Mouse (Mus musculus) neural tube, embryonic 14.5 days (tissue): ENCODE measurements around the gene Shisa5. TPM values are rescaled to one million over a fixed set of nuclear protein-coding genes. Genes with fewer than 3 reads are reported as not detected.

Experiments used
- ATAC-seq: fragments of 200-750 bp; cut with Nextera tagmentation; 2 replicates; pipeline ENCODE4 v1.8.0; 2017; ENCODE audit warnings: low read depth, mild to moderate bottlenecking, moderate TSS enrichment, moderate library complexity
- H3K27ac ChIP-seq: fragments of 300-500 bp; sonication (generic); 2 replicates; pipeline ENCODE4 v1.5.1; 2014; ENCODE audit warnings: low read depth, mild to moderate bottlenecking, control low read depth, low read length, moderate library complexity, mixed read lengths
- H3K27me3 ChIP-seq: fragments of 300-500 bp; sonication (generic); 2 replicates; pipeline ENCODE4 v1.6.1; 2014; ENCODE audit warnings: low read length; ENCODE audit not compliant: control insufficient read depth, insufficient read depth
- H3K36me3 ChIP-seq: fragments of 300-500 bp; sonication (generic); 2 replicates; pipeline ENCODE4 v1.6.1; 2014; ENCODE audit warnings: low read length, mixed read lengths; ENCODE audit not compliant: control insufficient read depth, insufficient read depth
- H3K4me1 ChIP-seq: fragments of 300-500 bp; sonication (generic); 2 replicates; pipeline ENCODE4 v1.6.1; 2014; ENCODE audit warnings: low read length; ENCODE audit not compliant: control insufficient read depth, insufficient read depth
- H3K4me2 ChIP-seq: fragments of 300-500 bp; sonication (generic); 2 replicates; pipeline ENCODE4 v1.6.1; 2014; ENCODE audit warnings: mild to moderate bottlenecking, low read depth, low read length, control low read depth
- H3K4me3 ChIP-seq: fragments of 300-500 bp; sonication (generic); 2 replicates; pipeline ENCODE4 v1.5.1; 2014; ENCODE audit warnings: low read depth, low read length, control low read depth, mixed read lengths
- H3K9ac ChIP-seq: fragments of 300-500 bp; sonication (generic); replicated peaks from 2 replicates; pipeline ENCODE4 v1.6.1; 2014; ENCODE audit warnings: low read depth, mild to moderate bottlenecking, control low read depth, low read length, mixed read lengths
- H3K9me3 ChIP-seq: fragments of 300-500 bp; sonication (generic); 2 replicates; pipeline ENCODE4 v1.6.1; 2016; ENCODE audit warnings: low read length; ENCODE audit not compliant: control insufficient read depth
- WGBS: fragments of 180-500 bp; shearing (Covaris S2); extraction: QIAGEN DNeasy Blood & Tissue Kit; methylation state at CpG from one replicate; pipeline ENCODE4 v1.1.7; 2014; 5-methylcytosine and 5-hydroxymethylcytosine counted together
- polyA plus RNA-seq: library from polyadenylated mRNA; unstranded; fragments of >200 nt; fragmentation: Nextera tagmentation; extraction: Ambion mirVana; gene quantifications from 2 replicates; pipeline ENCODE4 v1.2.1, GENCODE M21; 2014

The Shisa5 gene
- polyA plus RNA-seq, 1 experiment from 2014 or later = 55.4 TPM

DNA sequence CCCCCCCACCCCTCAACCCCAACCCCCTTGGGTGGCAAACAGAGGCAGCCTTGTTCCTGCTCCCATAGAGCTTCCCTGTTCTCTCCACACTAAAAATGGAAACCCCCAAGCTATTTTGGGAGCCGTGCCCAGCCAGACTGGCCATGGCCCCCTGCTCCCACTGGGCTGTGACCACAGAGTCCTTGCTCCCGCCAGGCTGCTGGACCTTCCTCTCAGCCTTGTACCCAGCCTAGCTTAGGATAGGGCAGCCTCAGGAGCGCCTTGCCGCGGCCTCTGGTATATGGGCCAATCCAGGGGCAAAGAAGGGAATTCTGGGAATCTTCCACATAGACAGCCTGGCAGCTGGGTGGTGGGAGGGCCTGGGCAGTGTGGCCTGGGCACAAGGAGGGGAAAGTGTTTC is 59.5 kb downstream of the Shisa5 start:
- H3K27ac ChIP-seq = peak overlapping the region; percentile 100
- H3K4me2 ChIP-seq = peak overlapping the region; percentile 95
- H3K4me3 ChIP-seq = peak overlapping the region; percentile 78
- no peaks in the 10 kb centered on the region for H3K9me3 ChIP-seq
- no peaks in the 10 kb centered on the region for H3K27me3 ChIP-seq
- peaks cover 41% of the 10 kb centered on the region for H3K4me1 ChIP-seq
- 51% methylated on average over 5 of the region's 5 CpGs for WGBS
- peak overlapping the region; percentile 95; the same call in 1 of the 2 replicates for H3K9ac ChIP-seq
- ATAC-seq = no peak; the same call in 1 of the 2 replicates
- peaks cover 17% of the 10 kb centered on the region for H3K36me3 ChIP-seq

DNA sequence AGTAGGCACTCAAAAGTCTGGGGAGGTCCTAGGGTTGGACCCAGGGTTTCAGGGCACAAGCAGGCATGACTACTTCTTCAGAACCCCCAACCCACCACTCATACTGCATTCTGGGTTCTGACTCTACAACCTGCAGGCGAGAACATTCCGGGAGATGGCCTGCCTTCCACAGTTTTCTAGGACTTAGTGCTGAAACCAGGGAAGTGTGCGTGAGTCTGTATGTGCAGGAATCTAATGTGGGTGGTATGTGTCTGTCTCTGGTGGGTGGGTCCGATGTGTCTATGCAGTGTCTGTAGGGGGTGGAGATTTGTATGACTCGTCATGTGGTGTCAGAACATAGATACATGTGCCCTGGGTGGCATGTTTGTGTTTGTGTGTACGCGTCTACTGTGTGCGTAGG is 60.0 kb downstream of the Shisa5 start:
- no peak for ATAC-seq
- H3K4me3 ChIP-seq = peak overlapping the region; percentile 78; the same call in 1 of the 2 replicates
- no peak overlapping the region; the same call in 1 of the 2 replicates for H3K9ac ChIP-seq
- no peaks in the 10 kb centered on the region for H3K27me3 ChIP-seq
- H3K4me2 ChIP-seq = peak overlapping the region; percentile 95
- H3K36me3 ChIP-seq = peaks cover 18% of the 10 kb centered on the region
- WGBS = 83% methylated on average over 8 of the region's 8 CpGs
- no peaks in the 10 kb centered on the region for H3K9me3 ChIP-seq
- H3K4me1 ChIP-seq = peaks cover 41% of the 10 kb centered on the region
- peak overlapping the region; percentile 100 for H3K27ac ChIP-seq

DNA sequence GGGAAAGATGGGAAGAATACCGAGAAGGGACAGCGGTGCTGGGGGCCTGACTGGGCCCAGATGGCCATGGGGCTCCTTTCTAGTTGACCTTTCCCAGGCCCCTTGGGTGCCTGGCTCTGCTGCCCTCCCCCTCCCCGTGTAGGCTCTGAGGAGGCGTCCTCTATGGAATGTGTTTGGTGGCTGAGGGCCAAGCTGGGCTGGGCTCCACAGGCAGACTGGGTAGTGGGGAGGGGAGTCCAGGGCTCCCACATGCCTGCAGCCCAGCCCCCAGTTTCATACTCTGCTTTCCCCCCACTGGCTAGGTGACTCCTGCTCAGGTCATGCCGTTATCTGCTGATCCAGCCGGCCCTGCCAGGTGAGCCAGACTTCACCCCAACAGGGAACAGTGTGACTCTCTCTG is 60.6 kb downstream of the Shisa5 start:
- H3K4me3 ChIP-seq = no peak overlapping the region
- H3K4me1 ChIP-seq = peaks cover 38% of the 10 kb centered on the region
- H3K9ac ChIP-seq = no peak overlapping the region
- no peak for ATAC-seq
- no peaks in the 10 kb centered on the region for H3K9me3 ChIP-seq
- H3K4me2 ChIP-seq = peak overlapping the region; percentile 95
- 0 out of 2 replicates have a peak overlapping the region, but pooled peaks have one; percentile 12 for H3K27ac ChIP-seq
- WGBS = 64% methylated on average over 5 of the region's 6 CpGs
- H3K27me3 ChIP-seq = no peaks in the 10 kb centered on the region
- H3K36me3 ChIP-seq = peaks cover 24% of the 10 kb centered on the region

DNA sequence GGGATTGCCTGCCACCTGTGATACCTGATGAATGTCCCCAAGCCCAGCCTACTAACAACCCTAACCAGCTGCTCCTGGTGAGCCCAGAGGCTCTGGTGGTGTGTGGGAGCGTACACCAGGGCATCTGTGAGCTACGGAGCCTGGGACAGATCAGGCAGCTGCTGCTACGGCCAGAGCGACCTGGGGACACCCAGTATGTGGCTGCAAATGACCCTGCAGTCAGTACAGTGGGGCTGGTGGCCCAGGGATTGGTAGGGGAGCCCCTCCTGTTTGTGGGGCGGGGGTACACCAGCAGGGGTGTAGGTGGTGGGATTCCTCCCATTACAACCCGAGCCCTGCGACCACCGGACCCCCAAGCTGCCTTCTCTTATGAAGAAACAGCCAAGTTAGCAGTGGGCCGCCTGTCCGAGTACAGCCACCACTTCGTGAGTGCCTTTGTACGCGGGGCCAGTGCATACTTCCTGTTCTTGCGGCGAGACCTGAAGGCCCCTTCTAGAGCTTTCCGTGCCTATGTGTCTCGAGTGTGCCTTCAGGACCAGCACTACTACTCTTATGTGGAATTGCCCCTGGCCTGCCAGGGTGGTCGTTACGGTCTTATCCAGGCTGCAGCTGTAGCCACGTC is 62.1 kb downstream of the Shisa5 start:
- WGBS = 88% methylated on average over 20 of the region's 20 CpGs
- Histone ChIP-seq H3K9me3 (no peaks in the 10 kb centered on the region), H3K27me3 (no peaks in the 10 kb centered on the region), H3K27ac (no peak overlapping the region), H3K9ac (no peak overlapping the region), H3K4me2 (no peak overlapping the region), H3K4me1 (peaks cover 36% of the 10 kb centered on the region), H3K4me3 (no peak overlapping the region), H3K36me3 (peaks cover 30% of the 10 kb centered on the region)
- ATAC-seq = no peak

DNA sequence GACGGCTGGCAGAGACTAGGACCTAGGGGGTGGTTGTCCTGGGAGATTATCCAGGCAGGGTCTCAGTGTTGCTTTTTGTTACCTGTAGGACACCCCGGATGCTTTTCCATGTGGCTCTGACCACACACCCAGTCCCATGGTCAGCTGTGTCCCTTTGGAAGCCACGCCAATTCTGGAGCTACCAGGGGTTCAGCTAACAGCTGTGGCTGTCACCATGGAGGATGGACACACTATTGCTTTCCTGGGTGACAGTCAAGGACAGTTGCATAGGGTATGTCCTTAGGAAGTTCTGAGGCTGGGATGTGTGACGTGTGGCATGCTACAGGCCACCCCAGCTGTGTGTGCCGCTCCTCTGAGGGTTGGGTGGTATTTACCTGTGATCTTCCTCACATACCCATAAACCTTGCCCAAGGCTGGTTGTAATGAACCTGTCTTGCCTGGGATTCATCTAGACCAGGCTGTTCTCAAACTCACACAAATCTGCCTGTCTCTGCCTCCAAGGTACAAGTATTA is 63.6 kb downstream of the Shisa5 start:
- H3K4me1 ChIP-seq = peaks cover 27% of the 10 kb centered on the region
- no peak overlapping the region for H3K4me3 ChIP-seq
- ATAC-seq = no peak
- no peaks in the 10 kb centered on the region for H3K27me3 ChIP-seq
- no peak overlapping the region for H3K9ac ChIP-seq
- 95% methylated on average over 5 of the region's 5 CpGs for WGBS
- H3K36me3 ChIP-seq = peaks cover 45% of the 10 kb centered on the region
- H3K27ac ChIP-seq = no peak overlapping the region
- no peaks in the 10 kb centered on the region for H3K9me3 ChIP-seq
- H3K4me2 ChIP-seq = no peak overlapping the region

DNA sequence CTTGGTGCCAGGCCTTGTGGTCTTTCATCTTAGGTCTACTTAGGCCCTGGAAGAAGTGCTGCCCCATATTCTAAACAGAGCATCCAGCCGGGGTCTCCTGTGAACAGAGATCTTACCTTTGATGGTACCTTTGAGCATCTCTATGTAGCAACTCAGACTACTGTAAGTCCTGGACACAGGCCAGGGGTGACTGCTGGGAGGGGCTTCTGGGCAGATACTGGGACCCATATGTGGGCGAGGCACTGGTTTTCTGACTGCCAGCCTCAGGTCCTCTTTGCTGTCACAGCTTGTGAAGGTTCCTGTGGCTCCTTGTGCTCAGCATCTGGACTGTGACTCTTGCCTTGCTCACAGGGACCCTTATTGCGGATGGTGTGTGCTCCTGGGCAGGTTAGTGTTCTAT is 64.2 kb downstream of the Shisa5 start:
- no peak overlapping the region for H3K27ac ChIP-seq
- H3K9ac ChIP-seq = no peak overlapping the region
- no peaks in the 10 kb centered on the region for H3K27me3 ChIP-seq
- H3K9me3 ChIP-seq = no peaks in the 10 kb centered on the region
- no peak overlapping the region for H3K4me3 ChIP-seq
- ATAC-seq = no peak
- WGBS = 99% methylated on average over 3 of the region's 3 CpGs
- peaks cover 22% of the 10 kb centered on the region for H3K4me1 ChIP-seq
- no peak overlapping the region for H3K4me2 ChIP-seq
- peaks cover 49% of the 10 kb centered on the region for H3K36me3 ChIP-seq

DNA sequence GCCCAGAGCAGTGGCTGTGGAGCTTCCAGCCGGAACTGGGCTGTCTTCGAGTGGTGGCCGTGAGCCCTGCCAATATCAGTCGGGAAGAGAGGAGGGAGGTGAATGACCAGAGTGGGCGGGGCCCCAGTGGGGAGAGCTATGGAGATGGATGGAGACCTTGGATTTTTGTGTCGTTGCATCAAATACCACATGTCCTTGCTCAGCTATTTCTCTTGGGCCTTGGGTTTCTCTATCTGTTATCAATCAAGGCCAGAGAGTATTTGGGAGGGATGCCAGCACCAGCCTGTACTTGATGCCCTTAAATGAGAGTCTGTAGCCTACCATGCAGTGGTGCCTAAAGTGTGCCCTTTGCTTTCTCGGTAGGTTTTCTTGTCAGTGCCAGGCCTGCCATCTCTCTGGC is 64.9 kb downstream of the Shisa5 start:
- Histone ChIP-seq H3K27ac (no peak overlapping the region), H3K4me1 (peaks cover 15% of the 10 kb centered on the region), H3K9ac (no peak overlapping the region), H3K9me3 (no peaks in the 10 kb centered on the region), H3K4me3 (no peak overlapping the region), H3K36me3 (peaks cover 55% of the 10 kb centered on the region), H3K27me3 (no peaks in the 10 kb centered on the region), H3K4me2 (no peak overlapping the region)
- ATAC-seq = no peak
- 80% methylated on average over 7 of the region's 7 CpGs for WGBS

DNA sequence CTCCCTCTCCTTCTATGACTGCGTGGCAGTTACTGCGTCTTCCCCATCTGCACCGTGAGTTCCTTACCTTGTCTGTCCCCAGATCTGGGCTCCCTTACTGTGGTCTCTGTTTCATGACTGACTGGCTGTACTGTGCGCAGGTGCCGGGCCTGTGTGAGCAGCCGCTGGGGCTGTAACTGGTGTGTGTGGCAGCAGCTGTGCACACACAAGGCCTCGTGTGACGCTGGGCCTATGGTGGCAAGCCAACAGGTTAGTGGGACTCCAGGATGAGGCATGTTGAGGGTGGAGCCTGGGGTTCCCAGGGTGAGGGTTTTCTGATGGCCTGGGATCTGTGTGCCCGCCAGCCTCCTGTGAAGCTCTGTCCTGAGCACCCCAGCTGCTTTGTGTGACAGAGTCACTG is 65.7 kb downstream of the Shisa5 start:
- Histone ChIP-seq H3K4me2 (no peak overlapping the region), H3K9ac (no peak overlapping the region), H3K9me3 (no peaks in the 10 kb centered on the region), H3K4me3 (no peak overlapping the region), H3K27ac (0 out of 2 replicates have a peak overlapping the region, but pooled peaks have one; percentile 10), H3K36me3 (peaks cover 64% of the 10 kb centered on the region), H3K4me1 (peaks cover 8% of the 10 kb centered on the region; the same call in 1 of the 2 replicates), H3K27me3 (no peaks in the 10 kb centered on the region)
- WGBS = 83% methylated on average over 9 of the region's 9 CpGs
- ATAC-seq = no peak

DNA sequence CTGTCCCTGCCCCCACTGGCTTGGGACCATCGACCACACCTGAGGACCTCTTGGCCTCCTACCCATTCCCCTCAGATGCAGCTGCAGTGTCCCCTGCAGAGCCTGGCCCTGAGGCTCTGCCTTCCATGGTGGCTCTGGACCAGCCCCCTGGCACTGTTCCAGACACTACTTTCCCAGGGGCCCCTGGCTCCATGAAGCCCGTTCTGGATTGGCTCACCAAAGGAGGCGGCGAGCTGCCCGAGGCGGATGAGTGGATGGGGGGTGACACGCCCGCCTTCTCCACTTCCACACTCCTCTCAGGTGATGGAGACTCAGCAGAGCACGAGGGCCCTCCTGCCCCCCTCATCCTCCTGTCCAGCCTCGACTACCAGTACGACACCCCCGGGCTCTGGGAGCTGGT is 66.6 kb downstream of the Shisa5 start:
- H3K9ac ChIP-seq = no peak overlapping the region
- no peak overlapping the region for H3K4me3 ChIP-seq
- H3K4me1 ChIP-seq = peaks cover 5% of the 10 kb centered on the region; the same call in 1 of the 2 replicates
- no peak overlapping the region for H3K4me2 ChIP-seq
- ATAC-seq = no peak
- 71% methylated on average over 12 of the region's 12 CpGs for WGBS
- no peaks in the 10 kb centered on the region for H3K9me3 ChIP-seq
- no peaks in the 10 kb centered on the region for H3K27me3 ChIP-seq
- peaks cover 69% of the 10 kb centered on the region for H3K36me3 ChIP-seq
- H3K27ac ChIP-seq = no peak overlapping the region
